Comparison of ENCODE assay signal across 10 mouse cellular contexts in genomic region chr17:57180363-57180762, GRCm38 (mm10). TPM values are rescaled to one million over a fixed set of nuclear protein-coding genes. Genes with fewer than 3 reads are reported as not detected.
A peak's percentile ranks its signal among the peaks of the same experiment; 100 is the strongest.
DNase-seq lines count a peak whose midpoint lies in the region; ATAC-seq and TF ChIP-seq lines count a peak whose summit lies in the region.
"Had no signal": no experiment of that assay in that cellular context is flagged by ENCODE, and none has a peak within 500 bp of the region (broad histone marks: within the 10 kb centered on the region; RNA-seq: fewer than 3 reads in every experiment).

No protein-coding gene starts in this region.

- TF ChIP-seq POLR2A in heart, adult 2 months (IDR thresholded peaks at IDR 0.05; ENCODE audit: insufficient read depth, low read depth, low read length): no peak

- H3K27me3 ChIP-seq in heart, adult 2 months (ENCODE audit: control insufficient read depth, insufficient read depth, low read length): no peaks in the 10 kb centered on the region
- H3K27me3 ChIP-seq in heart, embryonic 12.5 days (replicated peaks): no peaks in the 10 kb centered on the region
- H3K27me3 ChIP-seq: neural tube, embryonic 13.5 days had no signal

- peak; percentile 18 to 37 for DNase-seq in heart, adult 2 months
- DNase-seq in CD4-positive helper T cell, adult 2 months (ENCODE audit: low read depth, low spot score): peak; percentile 66
- peak; percentile 34 for DNase-seq in adrenal gland, postnatal 10 days
- no peak for DNase-seq in urinary bladder, postnatal 14 days (ENCODE audit: low spot score)
- DNase-seq in layer of hippocampus, adult 9-10 months (ENCODE audit: low spot score): no peak
- no peak for DNase-seq in cerebellum, adult 11 months

- H3K9ac ChIP-seq in heart, adult 2 months (ENCODE audit: low read depth, low read length): no peak overlapping the region
- no peak overlapping the region for H3K9ac ChIP-seq in heart, embryonic 12.5 days
- H3K9ac ChIP-seq: neural tube, embryonic 13.5 days had no signal

- no peak overlapping the region for H3K27ac ChIP-seq in heart, adult 2 months
- no peak overlapping the region for H3K27ac ChIP-seq in heart, embryonic 12.5 days (ENCODE audit: poor library complexity, severe bottlenecking)
- H3K27ac ChIP-seq: neural tube, embryonic 13.5 days had no signal

- no peak for ATAC-seq in heart, embryonic 12.5 days (ENCODE audit: insufficient number of reproducible peaks, low FRiP score)
- peak; percentile 74; the same call in 1 of the 2 replicates for ATAC-seq in megakaryocyte-erythroid progenitor cell, adult 5-6 weeks (replicated peaks; ENCODE audit: low FRiP score, low TSS enrichment, poor library complexity, severe bottlenecking)

- intact Hi-C loops in heart, adult 2 months (cut with DNase I): no loop called here

- no peaks in the 10 kb centered on the region for H3K4me1 ChIP-seq in heart, adult 2 months (ENCODE audit: control insufficient read depth, insufficient read depth, low read length)
- H3K4me1 ChIP-seq in heart, embryonic 12.5 days (replicated peaks): no peaks in the 10 kb centered on the region
- H3K4me1 ChIP-seq: neural tube, embryonic 13.5 days had no signal

- no peak overlapping the region for H3K4me2 ChIP-seq in heart, embryonic 12.5 days
- H3K4me2 ChIP-seq: neural tube, embryonic 13.5 days had no signal

- TF ChIP-seq EP300 in heart, adult 2 months (IDR thresholded peaks at IDR 0.05; ENCODE audit: insufficient read depth, low read depth, low read length): no peak

- H3K4me3 ChIP-seq in heart, adult 2 months: no peak overlapping the region
- H3K4me3 ChIP-seq in heart, embryonic 12.5 days: no peak overlapping the region
- H3K4me3 ChIP-seq: neural tube, embryonic 13.5 days had no signal

- TF ChIP-seq CTCF in heart, adult 2 months (IDR thresholded peaks at IDR 0.05): peak; percentile 64

- 34% methylated on average over 8 of the region's 8 CpGs for WGBS in heart, adult 2 months
- WGBS in heart, embryonic 12.5 days: 26% methylated on average over 8 of the region's 8 CpGs

- no peaks in the 10 kb centered on the region for H3K36me3 ChIP-seq in heart, adult 2 months (ENCODE audit: control insufficient read depth, insufficient read depth, low read length)
- no peaks in the 10 kb centered on the region for H3K36me3 ChIP-seq in heart, embryonic 12.5 days
- H3K36me3 ChIP-seq: neural tube, embryonic 13.5 days had no signal

- no peaks in the 10 kb centered on the region for H3K79me2 ChIP-seq in heart, adult 2 months (replicated peaks; ENCODE audit: control insufficient read depth, insufficient read depth, low read length)

- no peaks in the 10 kb centered on the region for H3K9me3 ChIP-seq in heart, embryonic 12.5 days (replicated peaks)
- H3K9me3 ChIP-seq: neural tube, embryonic 13.5 days had no signal

RNA-seq across cellular contexts. Expression of gene Tnfsf14, which starts 13.6 kb away (rescaled TPM):
- under 1 TPM; 0.11 to 0.13 TPM for total RNA-seq in heart, adult 2 months (2021)
- 0.18 TPM in 2 replicates for polyA plus RNA-seq in heart, adult 2 months (2012; rRNA removed)
- 0.11 and 0.46 TPM in 2 replicates for polyA plus RNA-seq in heart, embryonic 12.5 days (2016; fragmentation: Nextera tagmentation; extraction: Ambion mirVana)
- under 1 TPM; 0.30 to 0.33 TPM for total RNA-seq in adrenal gland, postnatal 10 days (2021)
- 1.0 and 1.2 TPM in 2 replicates for total RNA-seq in megakaryocyte-erythroid progenitor cell, adult 5-6 weeks (2014; fragmentation: Nextera tagmentation)
- 0.99 and 1.6 TPM in 2 replicates for total RNA-seq in megakaryocyte-erythroid progenitor cell, adult 5-6 weeks (2017)
- polyA plus RNA-seq: intestine, embryonic 14.5 days; neural tube, embryonic 13.5 days had no signal

RNA-seq across cellular contexts. Expression of gene Cd70, which starts 30.8 kb away (rescaled TPM):
- total RNA-seq in heart, adult 2 months (2021): not detected
- not detected in 2 replicates for polyA plus RNA-seq in heart, adult 2 months (2012; rRNA removed)
- not detected in 2 replicates for polyA plus RNA-seq in heart, embryonic 12.5 days (2016; fragmentation: Nextera tagmentation; extraction: Ambion mirVana)
- not detected for total RNA-seq in adrenal gland, postnatal 10 days (2021)
- total RNA-seq in megakaryocyte-erythroid progenitor cell, adult 5-6 weeks (2014; fragmentation: Nextera tagmentation): not detected in 2 replicates
- not detected in 2 replicates for total RNA-seq in megakaryocyte-erythroid progenitor cell, adult 5-6 weeks (2017)
- polyA plus RNA-seq: intestine, embryonic 14.5 days had no signal

RNA-seq across cellular contexts. Expression of gene C3, which starts 47.6 kb away (rescaled TPM):
- 10 to 100 TPM; 91.5 to 91.6 TPM for total RNA-seq in heart, adult 2 months (2021)
- 119 and 160 TPM in 2 replicates for polyA plus RNA-seq in heart, adult 2 months (2012; rRNA removed)
- polyA plus RNA-seq in heart, embryonic 12.5 days (2016; fragmentation: Nextera tagmentation; extraction: Ambion mirVana): 0.87 and 2.6 TPM in 2 replicates
- 100 to 1,000 TPM; 426 to 804 TPM for total RNA-seq in adrenal gland, postnatal 10 days (2021)
- 8.9 TPM in 1 of 2 replicates, not detected in the other for total RNA-seq in megakaryocyte-erythroid progenitor cell, adult 5-6 weeks (2014; fragmentation: Nextera tagmentation)
- total RNA-seq in megakaryocyte-erythroid progenitor cell, adult 5-6 weeks (2017): 1.7 and 7.1 TPM in 2 replicates

Comparison
In these comparisons a context has a peak if more than half of its experiments do, and no peak if none do; other contexts are left out.
1. DNase-seq: peak in heart, adult 2 months (2 of 2), CD4-positive helper T cell, adult 2 months (single experiment) and adrenal gland, postnatal 10 days (single experiment); none in urinary bladder, postnatal 14 days (single experiment), layer of hippocampus, adult 9-10 months (single experiment) and cerebellum, adult 11 months (single experiment).
2. RNA of gene C3, which starts 47.6 kb away (total RNA-seq): 426 to 804 TPM in adrenal gland, postnatal 10 days and 91.5 to 91.6 TPM in heart, adult 2 months; 1.7 to 8.9 TPM in megakaryocyte-erythroid progenitor cell, adult 5-6 weeks; every median in the first group is over 4 times any median in the second.